Mouse (Mus musculus): ENCODE data around the gene Hoxd11. TPM values are rescaled to one million over a fixed set of nuclear protein-coding genes. Genes with fewer than 3 reads are reported as not detected.

Hoxd11 gene
- not detected for total RNA-seq (2023)

GRCm38 (mm10) chr2:74678891-74679595 is at the start of gene Hoxd11:
Gene Hoxd11 (plus strand): TSS chr2:74679557.

GRCm38 (mm10) chr2:74659507-74660005 is 19.8 kb upstream of the Hoxd11 start, which contains the start of gene Evx2:
Gene Evx2 (minus strand): TSS chr2:74659557.

GRCm38 (mm10) chr2:74667842-74668357 is 11.5 kb upstream of the Hoxd11 start, which contains the start of gene Hoxd13:
Gene Hoxd13 (plus strand): TSS chr2:74668310.

GRCm38 (mm10) chr2:74674881-74675665 is 4.3 kb upstream of the Hoxd11 start, which contains the start of gene Hoxd12:
Gene Hoxd12 (plus strand): TSS chr2:74675013.

GRCm38 (mm10) chr2:74691022-74691951 is 11.9 kb downstream of the Hoxd11 start, which contains the start of gene Hoxd10:
Gene Hoxd10 (plus strand): TSS chr2:74691924.

GRCm38 (mm10) chr2:74697567-74698121 is 18.3 kb downstream of the Hoxd11 start, which contains the start of gene Hoxd9:
Gene Hoxd9 (plus strand): TSS chr2:74697727.

GRCm38 (mm10) chr2:74704393-74704998 is 25.1 kb downstream of the Hoxd11 start, which contains the start of gene Hoxd8:
Gene Hoxd8 (plus strand): TSS chr2:74704615.

GRCm38 (mm10) chr2:74711721-74712621 is 32.6 kb downstream of the Hoxd11 start, which contains the start of the genes Hoxd3 and Hoxd4:
Gene Hoxd3 (plus strand): TSS chr2:74711927.
Gene Hoxd4 (plus strand): TSS chr2:74711929.

GRCm38 (mm10) chr2:74726551-74726950 is 47.2 kb downstream of the Hoxd11 start, which contains the start of gene Gm28230:
Gene Gm28230 (plus strand): TSS chr2:74726728.

Other genes starting within 250 kb of the Hoxd11 start
- gene Lnpk, start 100.1 kb upstream of the Hoxd11 start, total RNA-seq (2023) = 10 to 100 TPM; 40.6 to 49.3 TPM
- gene Evx2, start 20.0 kb upstream of the Hoxd11 start, total RNA-seq (2023) = not detected
- not detected for gene Hoxd13, start 11.2 kb upstream of the Hoxd11 start, total RNA-seq (2023)
- gene Hoxd12, start 4.5 kb upstream of the Hoxd11 start, total RNA-seq (2023) = not detected
- gene Hoxd10, start 12.4 kb downstream of the Hoxd11 start, total RNA-seq (2023) = not detected
- gene Hoxd9, start 18.2 kb downstream of the Hoxd11 start, total RNA-seq (2023) = not detected
- not detected for gene Hoxd8, start 25.1 kb downstream of the Hoxd11 start, total RNA-seq (2023)
- not detected for gene Hoxd3, start 32.4 kb downstream of the Hoxd11 start, total RNA-seq (2023)
- gene Hoxd4, start 32.4 kb downstream of the Hoxd11 start, total RNA-seq (2023) = not detected
- not detected for gene Gm28230, start 47.2 kb downstream of the Hoxd11 start, total RNA-seq (2023)
- not detected for gene Hoxd1, start 83.4 kb downstream of the Hoxd11 start, total RNA-seq (2023)
- gene Mtx2, start 146.2 kb downstream of the Hoxd11 start, total RNA-seq (2023) = 10 to 100 TPM; 17.1 to 19.0 TPM